Mouse (Mus musculus): ENCODE measurements at regions not wholly inside any gene's neighbourhood (a gene's known extent, or its start where the extent isn't known, plus 50 kb on each side); places are given as distances from the start of the nearest gene placed in this dataset.

GRCm38 (mm10) chr13:5234232-5234631 lies 625.3 kb upstream of the Akr1e1 start:
- WGBS = 81% methylated on average over 3 of the region's 3 CpGs
- Histone ChIP-seq H3K9me3 (replicated peaks; ENCODE audit: control insufficient read depth, low read length) (no peaks in the 10 kb centered on the region), H3K4me2 (ENCODE audit: low read depth, low read length) (no peak overlapping the region), H3K4me3 (ENCODE audit: low read depth, low read length) (no peak overlapping the region), H3K9ac (replicated peaks; ENCODE audit: low read length) (no peak overlapping the region), H3K27me3 (ENCODE audit: control insufficient read depth, insufficient read depth, low read length) (no peaks in the 10 kb centered on the region), H3K27ac (replicated peaks; ENCODE audit: low read depth, low read length) (no peak overlapping the region), H3K4me1 (ENCODE audit: control insufficient read depth, insufficient read depth, low read length) (no peaks in the 10 kb centered on the region), H3K36me3 (replicated peaks; ENCODE audit: control insufficient read depth, insufficient read depth, low read depth, low read length) (no peaks in the 10 kb centered on the region)
- ATAC-seq (replicated peaks; ENCODE audit: insufficient number of reproducible peaks, low FRiP score, low TSS enrichment, low read depth) (no peak), DNase-seq (ENCODE audit: low spot score) (no peak)

- 89% methylated on average over 1 of the region's 1 CpGs for WGBS
- Histone ChIP-seq H3K4me1 (ENCODE audit: control insufficient read depth, insufficient read depth, low read length) (no peaks in the 10 kb centered on the region), H3K9me3 (replicated peaks; ENCODE audit: control insufficient read depth, low read length) (no peaks in the 10 kb centered on the region), H3K4me2 (ENCODE audit: low read depth, low read length) (no peak overlapping the region), H3K36me3 (replicated peaks; ENCODE audit: control insufficient read depth, insufficient read depth, low read depth, low read length) (no peaks in the 10 kb centered on the region), H3K9ac (replicated peaks; ENCODE audit: low read length) (no peak overlapping the region), H3K4me3 (ENCODE audit: low read depth, low read length) (no peak overlapping the region), H3K27me3 (ENCODE audit: control insufficient read depth, insufficient read depth, low read length) (no peaks in the 10 kb centered on the region), H3K27ac (replicated peaks; ENCODE audit: low read depth, low read length) (no peak overlapping the region)
- DNase-seq (ENCODE audit: low spot score) (no peak), ATAC-seq (replicated peaks; ENCODE audit: insufficient number of reproducible peaks, low FRiP score, low TSS enrichment, low read depth) (no peak)
These were observed 625.9 kb upstream of the Klf6 start for GRCm38 (mm10) chr13:5235391-5235790.

- H3K9me3 ChIP-seq (replicated peaks; ENCODE audit: control insufficient read depth, low read length) = no peaks in the 10 kb centered on the region
- no peak overlapping the region for H3K27ac ChIP-seq (replicated peaks; ENCODE audit: low read depth, low read length)
- H3K36me3 ChIP-seq (replicated peaks; ENCODE audit: control insufficient read depth, insufficient read depth, low read depth, low read length) = no peaks in the 10 kb centered on the region
- H3K9ac ChIP-seq (replicated peaks; ENCODE audit: low read length) = no peak overlapping the region
- no peak overlapping the region for H3K4me3 ChIP-seq (ENCODE audit: low read depth, low read length)
- no peaks in the 10 kb centered on the region for H3K4me1 ChIP-seq (ENCODE audit: control insufficient read depth, insufficient read depth, low read length)
- no peak overlapping the region for H3K4me2 ChIP-seq (ENCODE audit: low read depth, low read length)
- peak; percentile 8 for DNase-seq (ENCODE audit: low spot score)
- WGBS = 71% methylated on average over 4 of the region's 4 CpGs
- no peaks in the 10 kb centered on the region for H3K27me3 ChIP-seq (ENCODE audit: control insufficient read depth, insufficient read depth, low read length)
- no peak for ATAC-seq (replicated peaks; ENCODE audit: insufficient number of reproducible peaks, low FRiP score, low TSS enrichment, low read depth)
These were observed 620.7 kb upstream of the Klf6 start for GRCm38 (mm10) chr13:5240541-5240940.

GRCm38 (mm10) chr13:5242782-5243181 lies 618.5 kb upstream of the Klf6 start:
- DNase-seq (ENCODE audit: low spot score) = peak; percentile 52
- no peak for ATAC-seq (replicated peaks; ENCODE audit: insufficient number of reproducible peaks, low FRiP score, low TSS enrichment, low read depth)
- WGBS = 14% methylated on average over 2 of the region's 2 CpGs
- Histone ChIP-seq H3K9ac (replicated peaks; ENCODE audit: low read length) (no peak overlapping the region), H3K4me3 (ENCODE audit: low read depth, low read length) (no peak overlapping the region), H3K27me3 (ENCODE audit: control insufficient read depth, insufficient read depth, low read length) (no peaks in the 10 kb centered on the region), H3K4me1 (ENCODE audit: control insufficient read depth, insufficient read depth, low read length) (no peaks in the 10 kb centered on the region), H3K27ac (replicated peaks; ENCODE audit: low read depth, low read length) (no peak overlapping the region), H3K4me2 (ENCODE audit: low read depth, low read length) (no peak overlapping the region), H3K36me3 (replicated peaks; ENCODE audit: control insufficient read depth, insufficient read depth, low read depth, low read length) (no peaks in the 10 kb centered on the region), H3K9me3 (replicated peaks; ENCODE audit: control insufficient read depth, low read length) (no peaks in the 10 kb centered on the region)

GRCm38 (mm10) chr13:5248671-5249391 lies 612.5 kb upstream of the Klf6 start:
- WGBS = 42% methylated on average over 3 of the region's 3 CpGs
- no peak overlapping the region for H3K4me3 ChIP-seq (ENCODE audit: low read depth, low read length)
- no peak for ATAC-seq (replicated peaks; ENCODE audit: insufficient number of reproducible peaks, low FRiP score, low TSS enrichment, low read depth)
- no peaks in the 10 kb centered on the region for H3K27me3 ChIP-seq (ENCODE audit: control insufficient read depth, insufficient read depth, low read length)
- H3K9me3 ChIP-seq (replicated peaks; ENCODE audit: control insufficient read depth, low read length) = no peaks in the 10 kb centered on the region
- no peak overlapping the region for H3K4me2 ChIP-seq (ENCODE audit: low read depth, low read length)
- no peaks in the 10 kb centered on the region for H3K4me1 ChIP-seq (ENCODE audit: control insufficient read depth, insufficient read depth, low read length)
- no peak overlapping the region for H3K27ac ChIP-seq (replicated peaks; ENCODE audit: low read depth, low read length)
- no peaks in the 10 kb centered on the region for H3K36me3 ChIP-seq (replicated peaks; ENCODE audit: control insufficient read depth, insufficient read depth, low read depth, low read length)
- no peak for DNase-seq (ENCODE audit: low spot score)
- H3K9ac ChIP-seq (replicated peaks; ENCODE audit: low read length) = no peak overlapping the region

GRCm38 (mm10) chr13:5257891-5258660 lies 603.2 kb upstream of the Klf6 start:
- 80% methylated on average over 6 of the region's 6 CpGs for WGBS
- ATAC-seq (replicated peaks; ENCODE audit: insufficient number of reproducible peaks, low FRiP score, low TSS enrichment, low read depth) (no peak), DNase-seq (ENCODE audit: low spot score) (no peak)
- Histone ChIP-seq H3K27me3 (ENCODE audit: control insufficient read depth, insufficient read depth, low read length) (no peaks in the 10 kb centered on the region), H3K4me1 (ENCODE audit: control insufficient read depth, insufficient read depth, low read length) (no peaks in the 10 kb centered on the region), H3K9me3 (replicated peaks; ENCODE audit: control insufficient read depth, low read length) (no peaks in the 10 kb centered on the region), H3K27ac (replicated peaks; ENCODE audit: low read depth, low read length) (no peak overlapping the region), H3K4me2 (ENCODE audit: low read depth, low read length) (no peak overlapping the region), H3K36me3 (replicated peaks; ENCODE audit: control insufficient read depth, insufficient read depth, low read depth, low read length) (no peaks in the 10 kb centered on the region), H3K9ac (replicated peaks; ENCODE audit: low read length) (no peak overlapping the region), H3K4me3 (ENCODE audit: low read depth, low read length) (no peak overlapping the region)

- Histone ChIP-seq H3K4me1 (ENCODE audit: control insufficient read depth, insufficient read depth, low read length) (no peaks in the 10 kb centered on the region), H3K27ac (replicated peaks; ENCODE audit: low read depth, low read length) (no peak overlapping the region), H3K9ac (replicated peaks; ENCODE audit: low read length) (no peak overlapping the region), H3K9me3 (replicated peaks; ENCODE audit: control insufficient read depth, low read length) (no peaks in the 10 kb centered on the region), H3K27me3 (ENCODE audit: control insufficient read depth, insufficient read depth, low read length) (no peaks in the 10 kb centered on the region), H3K36me3 (replicated peaks; ENCODE audit: control insufficient read depth, insufficient read depth, low read depth, low read length) (no peaks in the 10 kb centered on the region), H3K4me3 (ENCODE audit: low read depth, low read length) (no peak overlapping the region), H3K4me2 (ENCODE audit: low read depth, low read length) (no peak overlapping the region)
- ATAC-seq (replicated peaks; ENCODE audit: insufficient number of reproducible peaks, low FRiP score, low TSS enrichment, low read depth) (no peak), DNase-seq (ENCODE audit: low spot score) (no peak)
- 70% methylated on average over 3 of the region's 3 CpGs for WGBS
These were observed 601.5 kb upstream of the Klf6 start for GRCm38 (mm10) chr13:5259760-5260159.

GRCm38 (mm10) chr13:5272506-5273192 lies 588.6 kb upstream of the Klf6 start:
- ATAC-seq (replicated peaks; ENCODE audit: insufficient number of reproducible peaks, low FRiP score, low TSS enrichment, low read depth) = no peak

More at GRCm38 (mm10) chr13:5272506-5273192, 588.6 kb upstream of the Klf6 start:
- no peak overlapping the region for H3K9ac ChIP-seq (replicated peaks; ENCODE audit: low read length)
- DNase-seq (ENCODE audit: low spot score) = no peak
- no peaks in the 10 kb centered on the region for H3K27me3 ChIP-seq (ENCODE audit: control insufficient read depth, insufficient read depth, low read length)
- no peaks in the 10 kb centered on the region for H3K9me3 ChIP-seq (replicated peaks; ENCODE audit: control insufficient read depth, low read length)
- WGBS = 75% methylated on average over 1 of the region's 1 CpGs
- no peak overlapping the region for H3K4me2 ChIP-seq (ENCODE audit: low read depth, low read length)
- H3K27ac ChIP-seq (replicated peaks; ENCODE audit: low read depth, low read length) = no peak overlapping the region
- no peak overlapping the region for H3K4me3 ChIP-seq (ENCODE audit: low read depth, low read length)
- no peaks in the 10 kb centered on the region for H3K4me1 ChIP-seq (ENCODE audit: control insufficient read depth, insufficient read depth, low read length)
- H3K36me3 ChIP-seq (replicated peaks; ENCODE audit: control insufficient read depth, insufficient read depth, low read depth, low read length) = no peaks in the 10 kb centered on the region

Measured in embryonic facial prominence, embryonic 11.5 days (tissue).